Mouse (Mus musculus): Measurements from ENCODE around the gene Eps8l1.

GRCm38 (mm10) chr7:4516332-4517050, 56.0 kb downstream of the Eps8l1 start, which contains the start of gene Tnnt1:
- TF ChIP-seq POLR2A (IDR thresholded peaks at IDR 0.05; ENCODE audit: low read depth, low read length) (no peak), CTCF (IDR thresholded peaks at IDR 0.05; ENCODE audit: borderline replicate concordance, insufficient read depth, low read length) (no peak)

Measured in embryonic fibroblast, embryonic 13.5 days (primary cell).